Mouse (Mus musculus) left cerebral cortex, postnatal 10 days (tissue): ENCODE results near the gene Acat1. TPM values are rescaled to one million over a fixed set of nuclear protein-coding genes. Genes with fewer than 3 reads are reported as not detected.
A peak's percentile ranks its signal among the peaks of the same experiment; 100 is the strongest.

Experiments
- DNase-seq, 2 experiments: peaks; one replicate each; pipeline ENCODE4 v3.0.0; 2021 to 2022; ENCODE audit warnings: low spot score in 2 of 2, mixed read lengths in 1 of 2; ENCODE audit errors: extremely low spot score in 1 of 2
- intact Hi-C: fragments of 180-260 bp; cut with DNase I; formaldehyde crosslinking; loops from one replicate; pipeline ENCODE4 v1.15.1; 2025
- total RNA-seq, 2 experiments: library from RNA; stranded (reverse); gene quantifications; 2 replicates each; pipeline ENCODE4 v1.2.3; 2021

The Acat1 gene
- 100 to 1,000 TPM; 125 to 135 TPM for total RNA-seq

DNA sequence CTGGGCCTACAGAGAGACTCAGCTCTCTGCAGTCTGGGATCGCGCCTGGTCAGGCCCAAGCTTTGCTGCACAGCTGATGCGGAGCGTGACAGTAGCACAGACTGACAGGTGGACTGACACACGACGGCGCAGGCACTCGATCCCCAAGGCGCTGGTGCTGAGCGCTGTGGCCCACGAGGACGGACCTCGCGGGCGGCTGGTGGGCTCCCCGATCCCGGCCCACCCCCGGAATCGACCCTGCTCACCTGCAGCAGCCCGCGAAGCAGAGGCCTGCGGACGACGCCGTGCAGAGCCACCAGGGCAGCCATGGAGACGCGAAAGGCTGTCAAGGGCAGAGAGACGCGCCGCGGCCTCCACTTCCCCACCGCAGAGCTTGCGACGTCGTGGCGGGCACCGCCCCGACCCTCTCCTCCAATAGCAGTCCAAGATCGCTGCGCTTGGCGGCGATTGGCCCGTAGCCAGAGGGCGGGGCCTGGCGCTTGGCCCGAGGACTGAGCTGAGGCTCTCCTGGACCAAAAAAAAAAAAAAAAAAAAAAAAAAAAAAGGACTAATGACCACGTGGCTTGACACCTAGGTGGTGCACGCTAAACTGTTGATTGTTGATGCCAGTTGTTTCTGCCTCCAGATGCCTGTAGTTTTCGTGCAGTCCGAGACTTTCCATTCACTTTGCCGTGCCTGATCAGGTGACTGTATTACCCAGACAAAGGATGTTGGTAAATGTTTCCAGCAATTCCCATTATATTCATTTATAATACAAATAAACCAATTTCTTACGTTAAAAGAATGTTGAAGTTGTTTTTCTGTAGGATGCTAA lies at the start of gene Acat1:
Acat1 (minus strand) TSS at position 415 of the 814 bp plus-strand sequence.
- intact Hi-C loops = no loop called here
- peak; percentile 91 to 96 for DNase-seq

DNA sequence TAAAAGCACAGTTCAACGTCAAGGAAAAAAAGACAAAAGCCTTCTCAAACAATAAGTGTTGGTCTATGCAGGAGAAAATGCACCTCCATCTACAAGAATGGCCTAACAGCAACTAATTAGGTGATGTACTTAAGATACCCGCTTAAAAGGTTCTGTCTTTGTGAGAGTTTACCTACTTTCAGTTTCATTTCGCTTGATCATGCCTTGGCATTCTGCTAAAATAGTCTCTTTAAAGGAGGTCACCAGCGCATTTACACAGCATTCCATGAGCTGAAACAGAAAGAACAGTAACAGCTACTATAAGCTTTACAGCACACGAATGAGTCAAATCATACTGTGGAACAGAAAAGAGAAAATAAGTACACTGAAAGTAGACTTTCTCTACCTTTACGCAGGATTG lies 24.6 kb upstream of the Acat1 start:
- intact Hi-C loops = no loop called here
- no peak for DNase-seq

DNA sequence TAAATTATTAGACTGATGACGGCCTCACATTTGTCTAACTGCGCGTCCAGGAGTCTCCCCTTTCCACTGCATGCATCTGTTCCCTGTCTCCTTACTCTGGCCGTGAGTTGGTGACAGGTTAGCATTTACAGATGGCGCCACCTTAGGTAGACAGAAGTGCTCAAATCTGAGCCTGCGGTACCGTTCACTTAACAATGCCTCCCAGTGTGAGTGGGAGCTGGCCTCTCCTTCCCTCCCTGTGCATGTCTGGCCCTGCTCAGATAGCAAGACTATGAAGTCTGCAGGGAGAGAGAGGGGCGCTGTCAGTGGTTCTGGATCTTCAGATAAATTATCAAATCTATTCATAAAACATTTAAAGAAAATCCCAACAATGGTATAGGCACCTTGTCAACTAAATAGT lies 5.1 kb upstream of the Acat1 start:
- DNase-seq = no peak
- intact Hi-C loops = no loop called here

DNA sequence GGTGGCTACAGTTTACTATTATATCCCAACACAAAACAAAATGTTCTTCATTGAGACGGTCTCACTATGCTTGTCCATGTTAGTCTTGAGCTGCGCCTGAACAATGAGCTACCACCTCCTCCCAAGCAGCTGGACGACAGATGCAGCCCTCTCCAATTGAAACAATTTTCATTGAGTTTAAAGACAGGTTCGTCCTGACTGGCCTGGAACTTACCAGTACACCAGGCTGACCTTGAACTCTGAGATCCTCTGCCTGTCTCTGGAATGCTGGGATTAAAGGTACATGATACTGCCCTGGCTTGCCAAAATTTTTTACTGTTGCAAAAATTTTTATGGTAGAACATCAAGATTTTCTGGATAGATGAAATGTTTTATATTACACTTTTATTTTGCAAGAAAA lies 4.1 kb upstream of the Acat1 start:
- DNase-seq = no peak
- intact Hi-C loops = no loop called here

DNA sequence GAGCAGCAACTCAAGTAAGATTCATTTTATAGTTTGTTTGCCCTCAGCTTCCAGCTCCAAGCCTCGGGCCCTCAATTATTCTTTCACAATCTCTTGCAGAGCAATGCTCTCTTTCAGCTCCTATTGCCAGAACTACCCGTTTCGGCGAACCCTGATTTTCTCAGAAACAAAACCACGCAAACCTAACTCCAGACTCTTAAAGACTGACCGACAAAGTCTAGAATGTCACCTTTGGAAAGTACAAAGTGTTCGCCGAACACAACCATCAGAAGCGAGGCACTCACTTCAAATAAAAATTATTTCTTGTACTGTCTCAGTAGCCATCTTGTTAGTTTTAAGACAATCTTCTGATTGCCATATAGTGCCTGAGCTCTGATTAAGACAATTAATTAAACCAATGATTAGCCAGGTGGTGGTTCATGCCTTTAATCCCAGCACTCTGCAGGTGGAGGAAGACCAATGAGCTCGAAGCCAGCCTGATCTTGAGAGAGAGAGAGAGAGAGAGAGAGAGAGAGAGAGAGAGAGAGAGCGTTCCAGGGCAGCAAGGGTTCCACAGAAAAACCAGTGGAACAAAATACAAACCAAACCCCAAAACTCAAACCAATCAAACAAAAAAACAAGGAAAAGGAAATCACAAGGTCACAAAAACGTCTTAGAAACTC lies 745 bp downstream of the Acat1 start:
- no peak for DNase-seq
- intact Hi-C loops = no loop called here

DNA sequence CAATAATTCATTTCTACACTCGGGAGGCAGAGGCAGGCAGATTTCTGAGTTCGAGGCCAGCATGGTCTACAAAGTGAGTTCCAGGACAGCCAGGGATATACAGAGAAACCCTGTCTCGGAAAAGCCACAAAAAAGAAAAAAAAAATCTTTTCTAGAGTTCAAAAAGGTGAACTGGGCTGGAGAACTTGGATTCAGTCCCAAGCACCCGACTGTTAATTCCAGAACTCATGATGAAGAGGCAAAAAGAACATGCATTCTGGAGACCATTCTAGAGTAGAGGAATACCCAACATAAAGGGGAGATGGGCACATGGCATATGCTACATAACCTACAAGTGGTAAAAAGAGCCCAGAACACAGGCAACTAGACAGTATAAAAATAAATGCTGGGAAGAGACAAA lies 2.4 kb downstream of the Acat1 start:
- intact Hi-C loops = no loop called here
- DNase-seq = no peak

DNA sequence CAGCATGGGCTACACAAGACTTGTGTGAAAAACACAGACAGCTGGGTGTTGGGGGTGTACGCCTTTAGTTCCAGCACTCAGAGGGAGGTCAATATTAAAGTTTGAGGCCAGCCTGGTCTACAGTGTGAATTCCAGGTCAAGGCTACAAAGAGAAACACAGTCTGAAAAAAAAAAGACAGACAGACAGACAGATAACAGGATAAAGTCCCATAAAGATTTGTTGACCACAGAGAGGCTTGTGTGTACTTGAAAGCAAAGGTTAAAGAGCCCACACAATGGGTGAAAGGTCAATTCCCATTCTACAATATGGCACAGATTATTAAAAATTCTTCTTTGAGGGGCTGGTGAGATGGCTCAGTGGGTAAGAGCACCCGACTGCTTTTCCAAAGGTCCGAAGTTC lies 3.0 kb downstream of the Acat1 start:
- DNase-seq = no peak
- intact Hi-C loops = no loop called here

DNA sequence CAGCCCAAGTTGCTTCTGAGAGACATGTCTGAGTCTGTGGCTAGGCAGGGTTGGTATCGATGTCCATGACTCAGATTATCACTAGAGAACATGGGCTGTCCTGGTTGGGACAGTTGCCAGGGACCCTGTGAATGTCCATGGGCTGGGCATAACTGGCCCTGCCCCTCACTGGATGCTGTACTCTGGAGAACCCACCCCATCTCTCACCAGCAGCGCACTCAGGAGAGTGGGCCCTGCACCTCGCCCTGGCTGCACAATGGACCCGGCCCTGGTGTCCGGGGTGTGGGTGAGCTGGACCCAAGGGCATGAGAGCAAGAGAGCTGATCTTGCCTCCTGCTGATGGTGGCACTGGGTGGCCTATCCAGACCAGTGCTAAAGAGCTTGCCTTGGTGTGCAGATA lies 5.2 kb downstream of the Acat1 start:
- intact Hi-C loops = no loop called here

DNA sequence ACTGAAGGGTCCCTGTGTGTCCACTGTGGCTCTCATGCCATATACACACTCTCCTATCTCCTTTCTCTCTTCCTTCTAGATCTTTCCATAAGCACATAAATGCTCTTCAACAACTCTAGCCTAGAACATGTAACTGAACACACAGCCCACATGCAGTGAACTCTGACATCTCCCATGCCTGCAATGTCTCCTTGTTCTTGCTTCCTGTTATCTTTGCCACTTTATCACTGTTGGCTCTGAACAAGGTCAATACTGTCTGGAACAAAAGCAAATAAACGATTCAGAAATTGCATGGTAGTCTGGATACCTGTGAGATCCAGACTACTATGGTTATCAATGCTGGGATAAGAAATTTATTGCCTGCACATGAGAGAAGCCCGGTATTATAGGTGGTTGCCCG lies 6.3 kb downstream of the Acat1 start:
- intact Hi-C loops = no loop called here
- DNase-seq = no peak

More for the DNA sequence above, 5.2 kb downstream of the Acat1 start:
- DNase-seq = peak in 1 of 2 experiments; percentile 22

DNA sequence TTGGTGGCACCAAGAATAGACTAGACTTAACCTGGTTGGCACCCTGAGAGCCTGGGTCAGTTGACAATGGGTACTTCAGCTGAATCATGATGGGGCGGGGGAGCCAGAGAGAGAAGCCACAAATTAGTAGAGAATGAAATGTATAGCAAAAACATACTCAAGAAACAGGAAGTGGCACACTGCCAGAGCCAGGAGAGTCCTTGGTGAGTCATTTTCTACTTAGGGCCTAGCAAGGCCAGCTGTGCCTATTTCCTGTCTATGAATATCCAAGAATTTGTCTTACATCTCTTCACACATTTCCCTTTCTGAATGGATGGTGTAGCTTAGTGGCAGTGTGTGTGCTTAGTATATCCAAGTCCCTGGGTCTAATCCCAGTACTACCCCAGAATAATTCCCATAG lies 6.8 kb downstream of the Acat1 start:
- intact Hi-C loops = no loop called here

DNA sequence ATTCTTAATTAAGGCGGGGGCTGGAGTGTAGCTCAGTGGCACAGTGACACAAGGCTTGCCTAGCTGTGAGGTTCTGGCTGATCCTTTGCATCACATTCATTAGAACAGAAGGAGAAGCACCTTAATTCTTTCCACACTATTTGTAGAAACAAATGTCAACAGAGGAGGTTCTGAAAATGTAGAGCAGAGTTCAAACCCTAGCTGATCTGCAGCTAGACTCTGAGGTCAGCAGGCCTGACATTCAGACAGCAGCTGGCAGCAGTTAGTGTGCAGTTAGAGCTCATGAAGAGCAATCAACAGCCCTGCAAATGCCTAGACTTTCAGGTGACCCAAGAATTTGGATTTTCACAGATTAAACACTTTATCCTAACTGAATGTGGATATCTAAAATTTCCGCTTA lies 8.6 kb downstream of the Acat1 start:
- no peak for DNase-seq
- intact Hi-C loops = no loop called here

More for the DNA sequence above, 6.8 kb downstream of the Acat1 start:
- peak in 1 of 2 experiments; percentile 45 for DNase-seq

DNA sequence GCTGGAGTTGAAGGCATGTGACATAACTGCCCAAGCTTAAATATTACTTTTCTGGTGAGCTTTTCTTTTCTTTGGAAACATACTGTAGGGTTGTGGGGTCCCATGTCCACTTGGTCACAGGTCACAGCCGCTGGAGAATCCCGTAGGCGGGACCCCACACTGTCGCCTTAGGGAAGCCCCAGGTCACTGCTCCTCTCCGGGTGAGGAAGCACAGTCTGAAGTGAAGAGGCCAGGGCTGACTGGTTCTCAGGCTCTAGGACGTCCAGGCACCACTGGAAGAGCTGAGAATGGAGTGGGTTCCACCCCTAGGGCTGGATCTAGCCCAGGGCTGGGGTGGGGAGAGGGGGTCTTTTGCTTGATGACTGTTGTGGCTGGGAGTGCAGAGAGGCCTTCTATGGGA lies 11.6 kb downstream of the Acat1 start:
- no peak for DNase-seq
- intact Hi-C loops = no loop called here

DNA sequence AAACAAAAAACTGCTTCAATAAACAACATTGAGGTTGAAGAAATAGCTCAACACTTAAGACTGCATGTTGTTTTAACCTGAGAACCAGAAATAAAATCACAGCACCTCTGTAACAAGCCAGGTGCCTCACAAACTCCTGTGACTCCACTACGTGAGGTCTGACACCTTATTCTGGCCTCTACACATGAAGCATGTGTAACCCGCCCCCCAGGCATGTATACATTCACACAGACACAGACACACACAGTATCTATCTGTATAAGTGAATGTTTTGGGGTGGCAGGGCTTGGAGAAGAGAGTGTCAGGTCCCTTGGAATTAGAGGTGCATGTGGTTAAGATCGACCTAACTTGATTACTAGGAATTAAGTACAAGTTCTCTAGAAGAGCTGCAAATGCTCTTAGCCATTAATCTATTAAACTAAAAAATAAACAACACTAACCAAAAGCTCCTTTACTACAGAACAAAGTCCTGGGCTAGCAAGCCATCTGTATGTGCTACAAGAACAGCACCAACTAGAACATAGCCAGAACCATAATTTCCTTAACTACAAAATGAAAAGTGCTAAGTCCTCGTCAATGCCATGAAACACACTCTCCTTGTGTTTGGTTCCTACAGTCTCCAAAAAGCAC lies 13.1 kb downstream of the Acat1 start:
- intact Hi-C loops = no loop called here
- DNase-seq = no peak

DNA sequence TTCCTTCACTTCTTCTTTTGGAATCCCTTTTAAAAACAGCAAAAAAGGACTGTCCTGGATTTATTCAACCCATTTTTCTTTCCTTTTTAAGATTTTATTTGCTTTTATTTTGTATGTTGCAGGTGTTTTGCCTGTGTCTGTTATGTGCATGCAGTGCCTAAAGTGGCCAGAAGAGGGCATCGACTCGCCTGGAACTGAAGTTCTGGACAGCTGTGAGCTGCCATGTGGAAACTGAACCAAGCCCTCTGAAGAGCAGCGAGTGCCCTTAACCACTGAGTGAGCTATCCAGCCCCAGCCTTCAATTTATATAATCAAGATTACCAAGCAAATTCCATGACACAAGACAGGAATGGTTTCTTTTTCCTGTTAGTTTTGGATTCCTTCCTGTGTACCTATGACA lies 15.4 kb downstream of the Acat1 start:
- intact Hi-C loops = no loop called here
- DNase-seq = peak; percentile 33 to 67

DNA sequence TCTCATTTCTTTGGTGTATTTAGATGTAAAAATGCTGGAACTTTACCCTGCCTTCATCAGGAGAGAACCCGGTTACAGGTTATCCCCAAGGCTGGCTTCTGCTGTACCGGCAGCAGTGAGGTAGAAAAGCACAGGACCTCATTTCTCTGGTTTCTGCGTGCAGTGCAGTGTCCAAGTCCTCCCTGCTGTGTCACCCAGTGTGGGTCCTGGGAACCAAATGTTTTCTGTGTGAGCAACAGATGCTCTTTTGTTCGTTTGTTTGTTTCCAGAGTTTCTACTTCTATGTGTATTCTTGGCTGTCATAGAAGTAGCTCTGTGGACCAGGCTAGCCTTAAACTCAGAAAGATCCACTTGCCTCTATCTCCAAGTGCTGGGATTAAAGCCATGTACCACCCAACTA lies 28.3 kb downstream of the Acat1 start:
- intact Hi-C loops = no loop called here
- no peak for DNase-seq

DNA sequence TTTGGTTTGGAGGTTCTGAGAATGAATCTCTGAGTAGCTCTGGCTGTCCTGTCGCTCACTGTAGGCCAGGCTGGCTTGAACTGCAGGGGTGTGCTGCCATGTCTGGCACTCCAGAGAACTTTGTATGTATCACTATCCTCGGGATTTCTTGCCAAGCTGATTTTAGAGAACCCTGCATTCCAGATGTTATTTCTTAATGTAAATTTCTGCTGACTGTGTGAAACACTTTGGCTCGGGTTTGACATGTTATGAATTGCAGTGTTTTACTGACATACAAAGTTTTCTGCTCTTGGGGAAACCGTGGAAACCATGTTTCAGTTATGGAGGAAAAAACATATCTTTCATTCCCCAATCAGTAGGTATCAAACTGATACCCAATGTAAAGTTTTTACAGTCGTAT lies 34.5 kb downstream of the Acat1 start:
- intact Hi-C loops = no loop called here
- no peak for DNase-seq

DNA sequence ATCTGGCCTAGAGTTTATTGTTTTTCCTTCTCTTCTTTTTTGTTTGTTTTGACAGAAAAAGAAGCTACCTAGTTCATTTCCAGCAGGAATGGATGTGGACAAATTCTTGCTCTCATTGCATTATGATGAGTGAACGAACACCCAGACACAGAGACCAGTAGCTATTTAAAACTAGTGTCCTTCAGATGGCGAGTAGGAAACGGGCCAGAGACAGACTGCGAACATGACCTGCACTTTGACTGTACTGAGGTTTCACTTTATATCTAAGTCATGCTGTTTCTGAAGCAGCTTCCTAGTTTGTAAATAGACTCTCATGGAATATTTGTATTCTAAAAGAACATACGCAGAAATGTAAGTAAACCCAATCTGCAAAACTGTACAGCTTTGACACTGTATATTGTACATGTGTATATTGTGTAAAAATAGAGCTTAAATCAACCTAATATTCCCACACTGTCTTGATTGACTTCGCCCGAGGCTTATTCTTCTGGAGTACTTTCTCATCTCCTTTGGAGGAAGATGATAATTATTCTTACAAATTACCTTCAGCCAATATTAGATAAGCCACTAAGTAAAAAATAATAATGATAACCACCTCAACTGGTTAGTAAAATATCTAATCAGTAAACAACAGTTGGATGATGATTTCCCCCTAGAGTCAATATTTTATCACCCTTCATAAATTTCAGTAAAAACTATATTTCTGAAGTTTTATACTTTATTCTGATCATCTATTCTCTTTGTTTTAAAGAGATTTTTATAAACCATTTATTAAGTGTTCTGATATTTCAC lies 37.5 kb downstream of the Acat1 start:
- intact Hi-C loops = no loop called here
- DNase-seq = no peak

DNA sequence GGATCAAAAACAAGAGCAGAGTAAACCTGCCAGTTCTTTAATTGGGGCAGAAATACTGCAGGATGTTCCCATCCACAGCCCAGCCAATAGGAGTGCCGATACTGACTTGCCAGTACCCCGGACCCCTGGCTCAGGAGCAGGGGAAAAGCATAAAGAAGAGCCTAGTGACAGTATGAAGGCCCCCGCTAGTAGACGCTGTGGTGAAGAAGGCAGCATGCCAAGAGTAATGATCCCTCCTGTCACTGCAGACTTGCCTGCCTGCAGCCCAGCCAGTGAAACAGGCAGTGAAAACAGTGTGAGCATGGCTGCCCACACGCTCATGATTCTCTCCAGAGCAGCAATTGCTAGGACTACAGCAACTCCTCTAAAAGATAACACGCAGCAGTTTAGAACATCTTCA lies 39.5 kb downstream of the Acat1 start:
- intact Hi-C loops = no loop called here

DNA sequence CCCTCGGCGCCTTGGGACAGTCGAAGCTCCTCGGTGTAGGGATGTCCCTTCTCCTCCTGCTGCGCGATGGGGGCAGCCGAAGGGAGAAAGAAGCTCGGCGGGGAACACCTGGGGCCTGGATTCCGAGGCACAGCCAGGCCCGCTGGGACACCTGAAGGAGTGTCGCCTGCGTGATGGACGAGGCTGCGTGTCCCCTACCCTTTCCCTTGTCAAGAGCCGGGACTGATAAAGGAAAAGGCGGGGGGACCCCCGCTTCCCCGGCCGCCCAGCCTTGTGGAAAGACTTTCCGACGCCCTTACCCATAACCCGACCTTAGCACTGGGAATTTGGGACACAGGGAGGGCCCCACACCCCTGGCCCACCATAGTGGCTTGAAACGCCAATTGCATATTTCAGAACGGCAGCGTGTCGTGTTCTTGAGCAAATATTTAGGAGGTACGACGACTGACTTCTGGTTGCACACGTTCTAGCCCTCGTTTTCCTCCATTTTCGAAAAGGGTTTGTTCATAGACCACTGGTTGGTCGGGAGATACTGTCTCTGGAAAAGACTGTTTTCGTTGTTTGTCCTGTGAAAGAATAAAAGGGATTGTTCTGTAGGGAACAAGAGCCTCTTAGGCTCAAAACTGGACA lies 72.7 kb downstream of the Acat1 start:
- intact Hi-C loops = no loop called here
- DNase-seq = peak in 1 of 2 experiments; percentile 11

More for the DNA sequence above, 39.5 kb downstream of the Acat1 start:
- peak in 1 of 2 experiments; percentile 21 for DNase-seq
